In the genomic region with DNA sequence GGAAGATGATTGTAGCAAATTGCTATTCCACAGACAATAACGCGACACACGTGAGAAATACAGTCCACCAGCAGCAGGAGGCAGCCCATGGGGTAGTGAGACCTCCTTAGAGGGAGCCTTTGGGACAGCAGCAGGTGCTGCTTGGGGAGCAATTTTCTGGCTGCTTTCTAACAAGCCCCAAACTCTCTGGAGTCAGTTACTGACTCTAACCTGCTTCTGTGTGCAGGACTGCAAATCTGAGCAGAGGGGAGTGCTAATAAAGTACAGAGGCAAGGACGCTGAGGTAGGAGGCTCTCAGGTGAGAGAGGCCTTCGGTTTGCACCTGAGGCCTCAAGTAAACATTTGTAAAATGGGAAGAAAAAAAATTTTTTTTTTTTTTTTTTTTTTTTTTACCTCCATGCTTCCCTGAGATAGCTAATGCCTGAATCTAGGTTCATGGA, we compare ENCODE assay signal across 8 mouse cellular contexts. TPM values are rescaled to one million over a fixed set of nuclear protein-coding genes. Genes with fewer than 3 reads are reported as not detected.
DNase-seq lines count a peak whose midpoint lies in the region; ATAC-seq and TF ChIP-seq lines count a peak whose summit lies in the region.

No protein-coding gene starts in this region.

- TF ChIP-seq CTCF in C2C12 (IDR thresholded peaks at IDR 0.05; ENCODE audit: control insufficient read depth, insufficient read depth, insufficient read length), result no peak

- H3K9me3 ChIP-seq in erythroblast, embryonic 14.5 days (ENCODE audit: control insufficient read depth, low read length), result no peaks in the 10 kb centered on the region
- no peaks in the 10 kb centered on the region for H3K9me3 ChIP-seq in hindbrain, embryonic 13.5 days
- no peaks in the 10 kb centered on the region for H3K9me3 ChIP-seq in liver, embryonic 15.5 days (replicated peaks)
- H3K9me3 ChIP-seq in stomach, embryonic 15.5 days, result no peaks in the 10 kb centered on the region

- peak; percentile 13 for DNase-seq in embryo, embryonic 11 days
- no peak for DNase-seq in gastrocnemius, adult 8-10 months (ENCODE audit: low spot score in 2 of 2)

- no peaks in the 10 kb centered on the region; the same call in 1 of the 2 replicates for H3K36me3 ChIP-seq in erythroblast, embryonic 14.5 days (ENCODE audit: control insufficient read depth)
- no peaks in the 10 kb centered on the region for H3K36me3 ChIP-seq in C2C12 (ENCODE audit: control insufficient read depth, insufficient read depth)
- no peaks in the 10 kb centered on the region for H3K36me3 ChIP-seq in hindbrain, embryonic 13.5 days
- H3K36me3 ChIP-seq in liver, embryonic 15.5 days (replicated peaks), result no peaks in the 10 kb centered on the region
- no peaks in the 10 kb centered on the region for H3K36me3 ChIP-seq in stomach, embryonic 15.5 days

- H3K4me1 ChIP-seq in erythroblast, embryonic 14.5 days (ENCODE audit: control insufficient read depth), result peaks cover 31% of the 10 kb centered on the region
- peaks cover 19% of the 10 kb centered on the region for H3K4me1 ChIP-seq in hindbrain, embryonic 13.5 days (replicated peaks)
- H3K4me1 ChIP-seq in liver, embryonic 15.5 days (replicated peaks), result peaks cover 26% of the 10 kb centered on the region
- H3K4me1 ChIP-seq in stomach, embryonic 15.5 days, result peaks cover 8% of the 10 kb centered on the region

- no peaks in the 10 kb centered on the region for H3K27me3 ChIP-seq in erythroblast, embryonic 14.5 days (ENCODE audit: control insufficient read depth)
- no peaks in the 10 kb centered on the region for H3K27me3 ChIP-seq in C2C12 (ENCODE audit: control insufficient read depth, insufficient read depth, insufficient read length)
- H3K27me3 ChIP-seq in hindbrain, embryonic 13.5 days, result no peaks in the 10 kb centered on the region
- no peaks in the 10 kb centered on the region for H3K27me3 ChIP-seq in liver, embryonic 15.5 days
- no peaks in the 10 kb centered on the region for H3K27me3 ChIP-seq in stomach, embryonic 15.5 days (replicated peaks)

- peak overlapping the region; percentile 91 for H3K27ac ChIP-seq in hindbrain, embryonic 13.5 days
- no peak overlapping the region for H3K27ac ChIP-seq in liver, embryonic 15.5 days (replicated peaks)
- H3K27ac ChIP-seq in stomach, embryonic 15.5 days, result peak overlapping the region; percentile 81

- no peak overlapping the region for H3ac ChIP-seq in C2C12 (ENCODE audit: control insufficient read depth, insufficient read length, low read depth)

- H3K79me3 ChIP-seq in C2C12 (ENCODE audit: low read depth), result no peaks in the 10 kb centered on the region

- H3K4me3 ChIP-seq in erythroblast, embryonic 14.5 days (replicated peaks), result peak overlapping the region; percentile 88
- H3K4me3 ChIP-seq in C2C12 (ENCODE audit: insufficient read depth, poor library complexity, severe bottlenecking), result peak overlapping the region; percentile 53
- H3K4me3 ChIP-seq in hindbrain, embryonic 13.5 days, result peak overlapping the region; percentile 72
- peak overlapping the region; percentile 80 for H3K4me3 ChIP-seq in liver, embryonic 15.5 days (replicated peaks)
- H3K4me3 ChIP-seq in stomach, embryonic 15.5 days (replicated peaks), result peak overlapping the region; percentile 75

- H3K4me2 ChIP-seq in hindbrain, embryonic 13.5 days, result peak overlapping the region; percentile 63
- peak overlapping the region; percentile 97 for H3K4me2 ChIP-seq in liver, embryonic 15.5 days
- H3K4me2 ChIP-seq in stomach, embryonic 15.5 days, result peak overlapping the region; percentile 56

- peak overlapping the region; percentile 88 for H3K9ac ChIP-seq in hindbrain, embryonic 13.5 days
- peak overlapping the region; percentile 85; the same call in 1 of the 2 replicates for H3K9ac ChIP-seq in liver, embryonic 15.5 days
- no peak overlapping the region for H3K9ac ChIP-seq in stomach, embryonic 15.5 days

- ATAC-seq in erythroblast, adult 5-6 weeks (replicated peaks; ENCODE audit: low FRiP score, poor library complexity, severe bottlenecking), result no peak
- no peak for ATAC-seq in hindbrain, embryonic 13.5 days (ENCODE audit: low FRiP score)
- ATAC-seq in liver, embryonic 15.5 days (ENCODE audit: insufficient read depth), result no peak
- ATAC-seq in stomach, embryonic 15.5 days (ENCODE audit: insufficient read depth, low FRiP score, low read depth), result no peak

- H3K79me2 ChIP-seq in C2C12 (ENCODE audit: control insufficient read depth, insufficient read depth), result no peaks in the 10 kb centered on the region

- 35% methylated on average over 5 of the region's 5 CpGs for WGBS in hindbrain, embryonic 13.5 days
- 41% methylated on average over 5 of the region's 5 CpGs for WGBS in liver, embryonic 15.5 days (ENCODE audit: insufficient replicate concordance)
- WGBS in stomach, embryonic 15.5 days, result 33% methylated on average over 5 of the region's 5 CpGs

TF ChIP-seq in C2C12, 6 proteins besides CTCF, POLR2A, EP300 and RAD21:
- TF ChIP-seq MYOD1 (IDR thresholded peaks at IDR 0.05; ENCODE audit: control insufficient read depth, insufficient read length, low read depth) (no peak), USF1 (IDR thresholded peaks at IDR 0.05; ENCODE audit: low read depth) (no peak), MYOG (IDR thresholded peaks at IDR 0.05; ENCODE audit: control insufficient read depth, extremely low read depth, insufficient read length) (no peak), MAX (IDR thresholded peaks at IDR 0.05) (no peak), CEBPB (IDR thresholded peaks at IDR 0.05; ENCODE audit: low read depth) (no peak), FOSL1 (IDR thresholded peaks at IDR 0.05; ENCODE audit: insufficient read depth, low read length, poor library complexity, severe bottlenecking) (no peak)

RNA-seq across cellular contexts. Expression of a gene that starts 0.7 kb away (rescaled TPM):
- 0.01 and 0.03 TPM in 2 replicates for polyA plus RNA-seq in erythroblast, embryonic 14.5 days (2012)
- total RNA-seq in erythroblast, adult 5-6 weeks (2015; ENCODE audit: low replicate concordance), result 0.21 and 1.9 TPM in 2 replicates
- total RNA-seq in erythroblast, adult 5-6 weeks (2017; ENCODE audit: low replicate concordance), result 5.1 and 6.4 TPM in 2 replicates
- polyA plus RNA-seq in C2C12 (2012; fragmentation: generic; extraction: Trizol), result 0.84 TPM
- 42.1 and 43.3 TPM in 2 replicates for polyA plus RNA-seq in hindbrain, embryonic 13.5 days (2015; fragmentation: Nextera tagmentation; extraction: Ambion mirVana)
- polyA plus RNA-seq in liver, embryonic 15.5 days (2015; fragmentation: Nextera tagmentation; extraction: Ambion mirVana), result 1.6 and 2.0 TPM in 2 replicates
- 9.6 and 10.1 TPM in 2 replicates for polyA plus RNA-seq in stomach, embryonic 15.5 days (2015; fragmentation: Nextera tagmentation; extraction: Ambion mirVana)
- 1 to 10 TPM; 8.0 to 9.3 (median 8.8) TPM for total RNA-seq in gastrocnemius, adult 8-10 months (2022)
